Mouse (Mus musculus): ENCODE measurements around the gene Srarp. TPM values are rescaled to one million over a fixed set of nuclear protein-coding genes. Genes with fewer than 3 reads are reported as not detected.

The Srarp gene
- polyA plus RNA-seq (2012; rRNA removed) = not detected in 2 replicates

GRCm38 (mm10) chr4:141435974-141436373, at the start of gene Srarp:
Gene Srarp (minus strand): TSS chr4:141436105.

DNA sequence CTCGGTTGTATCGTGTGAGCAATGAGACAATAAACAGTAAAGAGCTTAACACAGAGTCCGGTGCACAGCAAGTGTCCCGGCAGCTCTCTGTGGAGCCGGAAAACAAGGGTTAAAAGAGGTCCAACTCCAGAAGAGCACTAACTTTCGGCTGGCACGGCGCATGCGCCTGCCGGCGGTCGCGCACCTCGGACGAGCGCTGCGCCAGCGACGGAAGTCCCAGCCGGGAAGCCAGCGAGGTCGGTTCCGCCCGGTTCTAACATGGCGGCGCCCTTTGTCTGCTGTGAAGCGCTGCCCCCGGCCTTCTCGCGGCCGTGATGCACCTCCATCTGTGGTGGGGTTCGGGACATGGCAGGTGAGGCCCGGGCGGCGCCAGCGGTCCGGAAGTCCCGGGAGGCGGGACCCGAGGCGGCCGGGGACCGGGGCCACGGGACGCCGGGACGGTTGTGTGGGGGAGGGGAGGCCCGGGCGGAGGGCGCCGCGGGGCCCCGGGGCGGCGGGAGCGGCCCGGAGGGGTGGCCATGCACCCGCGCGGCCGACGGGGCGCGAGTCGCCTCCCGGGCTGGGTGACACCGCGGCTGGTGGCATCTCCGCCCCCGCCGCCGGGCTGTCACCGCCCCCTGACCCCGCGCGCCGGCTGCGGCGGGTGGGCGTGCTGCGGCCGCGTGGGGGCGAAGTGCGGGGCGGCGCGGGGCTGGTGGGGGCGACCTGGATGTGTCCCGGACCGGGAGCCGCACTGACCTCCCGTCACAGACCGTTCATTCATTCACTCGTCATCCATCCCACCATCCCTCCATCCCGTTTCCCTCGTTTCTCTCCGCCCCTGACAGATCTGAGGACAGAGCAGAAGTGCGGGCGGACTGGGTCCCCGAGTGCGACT, 8.8 kb upstream of the Srarp start, which contains the start of gene Zbtb17:
Gene Zbtb17, plus strand, starts transcription at position 204 of the 877 bp plus-strand sequence.

DNA sequence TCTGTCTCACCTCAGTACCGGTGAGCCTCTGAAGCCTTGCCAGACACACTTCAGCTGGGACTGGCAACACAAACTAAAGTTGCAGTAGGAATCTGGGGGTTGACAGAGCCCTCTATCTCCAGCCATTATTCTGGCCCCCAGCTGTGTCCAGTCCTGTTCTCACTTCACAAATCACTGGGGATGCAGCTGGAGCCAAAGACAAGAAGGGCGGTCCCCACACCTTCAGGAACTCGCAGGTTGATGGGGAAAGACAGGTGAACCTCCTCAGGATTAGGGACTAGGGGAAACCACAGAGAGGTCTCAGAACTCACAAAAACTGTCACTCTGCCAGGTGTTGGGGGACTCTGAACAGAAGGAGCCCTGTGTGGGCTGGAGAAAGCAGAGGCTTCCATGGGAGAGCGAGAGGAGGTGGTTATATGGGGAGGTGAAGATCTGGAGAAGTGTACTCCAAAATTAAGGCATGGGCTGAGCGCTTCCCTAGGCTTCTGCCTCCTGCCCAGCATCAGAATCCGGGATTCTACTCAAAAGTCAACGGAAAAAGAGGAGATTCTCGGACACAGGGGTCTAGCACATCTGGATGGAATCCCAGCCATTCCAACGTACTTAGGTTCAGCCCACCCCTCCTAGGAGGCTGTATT, 15.6 kb downstream of the Srarp start, which contains the start of gene Hspb7:
Gene Hspb7, plus strand, starts transcription at position 588 of the 638 bp plus-strand sequence.

DNA sequence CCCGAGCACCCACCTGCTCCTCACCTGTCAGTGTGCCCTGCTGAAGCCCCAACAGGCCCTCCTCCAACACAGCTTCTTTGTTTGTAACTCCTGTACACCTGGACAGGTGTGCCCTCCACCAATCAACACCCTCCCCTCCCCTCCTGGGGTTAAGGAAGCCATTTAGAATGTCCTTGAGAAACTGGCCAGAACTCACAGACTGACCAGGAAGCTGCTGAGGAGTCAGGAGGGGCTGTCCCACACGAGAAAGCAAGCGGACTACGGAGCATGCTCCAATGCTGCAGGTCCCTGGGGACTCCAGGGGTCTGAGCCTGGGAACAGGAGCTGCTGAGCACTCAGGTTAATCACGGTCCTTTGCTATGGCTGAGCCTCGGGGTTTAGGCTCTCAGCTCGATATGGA, 20.0 kb downstream of the Srarp start, which contains the start of gene Clcnkb:
Gene Clcnkb, minus strand, starts transcription at position 91 of the 400 bp plus-strand sequence.

DNA sequence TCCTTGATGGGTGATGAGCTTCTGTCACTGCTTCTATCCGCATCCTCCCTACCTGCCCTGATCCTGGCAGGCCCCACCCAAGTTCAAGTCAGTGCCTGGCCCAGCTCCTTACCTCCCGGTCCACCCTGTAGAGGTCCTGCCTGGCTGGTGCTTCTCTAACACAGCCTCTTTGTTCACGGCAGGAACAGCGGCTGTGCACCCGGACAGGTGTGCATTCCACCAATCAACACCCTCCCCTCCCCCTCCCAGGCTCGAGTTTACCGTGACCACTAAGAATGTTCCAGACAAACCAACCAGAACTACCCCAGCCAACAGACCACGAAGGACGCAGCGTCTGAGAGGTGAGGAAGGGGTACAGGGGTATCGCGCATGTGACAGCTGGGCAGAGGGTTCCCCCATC, 37.4 kb downstream of the Srarp start, which contains the start of gene Clcnka:
Gene Clcnka, minus strand, starts transcription at position 180 of the 400 bp plus-strand sequence.

Other genes starting within 250 kb of the Srarp start
- gene Rsg1, start 222.1 kb downstream of the Srarp start, polyA plus RNA-seq (2012; rRNA removed) = 0.76 and 0.78 TPM in 2 replicates
- 0.84 and 0.97 TPM in 2 replicates for gene Arhgef19, start 196.6 kb downstream of the Srarp start, polyA plus RNA-seq (2012; rRNA removed)
- gene Epha2, start 134.9 kb downstream of the Srarp start, polyA plus RNA-seq (2012; rRNA removed) = 1.3 and 1.5 TPM in 2 replicates
- gene Fam131c, start 67.9 kb downstream of the Srarp start, polyA plus RNA-seq (2012; rRNA removed) = 0.02 and 0.07 TPM in 2 replicates
- gene Clcnka, start 37.4 kb downstream of the Srarp start, polyA plus RNA-seq (2012; rRNA removed) = 0.01 TPM in 1 of 2 replicates, not detected in the other
- not detected in 2 replicates for gene Clcnkb, start 20.1 kb downstream of the Srarp start, polyA plus RNA-seq (2012; rRNA removed)
- gene Hspb7, start 15.3 kb downstream of the Srarp start, polyA plus RNA-seq (2012; rRNA removed) = 0.05 and 0.17 TPM in 2 replicates
- 8.0 and 8.6 TPM in 2 replicates for gene Zbtb17, start 8.5 kb upstream of the Srarp start, polyA plus RNA-seq (2012; rRNA removed)
- gene Spen, start 102.5 kb upstream of the Srarp start, polyA plus RNA-seq (2012; rRNA removed) = 3.2 and 4.0 TPM in 2 replicates
- 1.1 and 1.2 TPM in 2 replicates for gene Fblim1, start 170.0 kb upstream of the Srarp start, polyA plus RNA-seq (2012; rRNA removed)
- 2.1 and 2.4 TPM in 2 replicates for gene Tmem82, start 182.5 kb upstream of the Srarp start, polyA plus RNA-seq (2012; rRNA removed)
- 0.02 and 0.07 TPM in 2 replicates for gene Slc25a34, start 187.7 kb upstream of the Srarp start, polyA plus RNA-seq (2012; rRNA removed)
- 3.4 and 3.9 TPM in 2 replicates for gene Plekhm2, start 228.8 kb upstream of the Srarp start, polyA plus RNA-seq (2012; rRNA removed)
- gene Rsc1a1, start 249.5 kb upstream of the Srarp start, polyA plus RNA-seq (2012; rRNA removed) = 2.3 and 3.8 TPM in 2 replicates

All from liver, embryonic 14 days (tissue).